ENCODE assay signal across 8 mouse cellular contexts in genomic region chr17:27621161-27621560, GRCm38 (mm10). TPM values are rescaled to one million over a fixed set of nuclear protein-coding genes. Genes with fewer than 3 reads are reported as not detected.
DNase-seq lines count a peak whose midpoint lies in the region; ATAC-seq and TF ChIP-seq lines count a peak whose summit lies in the region.

No protein-coding gene starts in this region.

- 45% methylated on average over 8 of the region's 8 CpGs for WGBS in lung, embryonic 14.5 days
- 18% methylated on average over 8 of the region's 8 CpGs for WGBS in embryonic facial prominence, embryonic 15.5 days
- 46% methylated on average over 8 of the region's 8 CpGs for WGBS in intestine, embryonic 16.5 days
- WGBS in neural tube, embryonic 13.5 days = 39% methylated on average over 8 of the region's 8 CpGs

- H3K36me3 ChIP-seq in lung, embryonic 14.5 days (ENCODE audit: insufficient read depth) = 0 out of 2 replicates have a peak, but pooled peaks cover 8% of the 10 kb centered on the region
- H3K36me3 ChIP-seq in embryonic facial prominence, embryonic 15.5 days = peaks cover 14% of the 10 kb centered on the region
- no peaks in the 10 kb centered on the region; the same call in none of the 2 replicates for H3K36me3 ChIP-seq in intestine, embryonic 16.5 days (ENCODE audit: control insufficient read depth, insufficient read depth, low read length)
- peaks cover 28% of the 10 kb centered on the region for H3K36me3 ChIP-seq in neural tube, embryonic 13.5 days

- peaks cover 5% of the 10 kb centered on the region; the same call in 1 of the 2 replicates for H3K4me1 ChIP-seq in lung, embryonic 14.5 days (ENCODE audit: insufficient read depth)
- peaks cover 37% of the 10 kb centered on the region for H3K4me1 ChIP-seq in embryonic facial prominence, embryonic 15.5 days
- peaks cover 21% of the 10 kb centered on the region for H3K4me1 ChIP-seq in intestine, embryonic 16.5 days (ENCODE audit: control insufficient read depth, insufficient read depth, low read length)
- H3K4me1 ChIP-seq in neural tube, embryonic 13.5 days (replicated peaks) = peaks cover 45% of the 10 kb centered on the region

- ATAC-seq in lung, embryonic 14.5 days (ENCODE audit: insufficient read depth) = no peak
- no peak for ATAC-seq in embryonic facial prominence, embryonic 15.5 days (ENCODE audit: insufficient number of reproducible peaks, low FRiP score, low TSS enrichment, low read depth)
- no peak for ATAC-seq in intestine, embryonic 16.5 days
- no peak for ATAC-seq in neural tube, embryonic 13.5 days (ENCODE audit: low read depth)

- H3K9ac ChIP-seq in lung, embryonic 14.5 days = peak overlapping the region; percentile 94
- H3K9ac ChIP-seq in embryonic facial prominence, embryonic 15.5 days = peak overlapping the region; percentile 92; the same call in 1 of the 2 replicates
- peak overlapping the region; percentile 99 for H3K9ac ChIP-seq in intestine, embryonic 16.5 days (ENCODE audit: low read depth, low read length)
- peak overlapping the region; percentile 99 for H3K9ac ChIP-seq in neural tube, embryonic 13.5 days

- H3K27me3 ChIP-seq in lung, embryonic 14.5 days (ENCODE audit: insufficient read depth, low read length) = no peaks in the 10 kb centered on the region
- H3K27me3 ChIP-seq in embryonic facial prominence, embryonic 15.5 days = no peaks in the 10 kb centered on the region
- H3K27me3 ChIP-seq in intestine, embryonic 16.5 days (replicated peaks; ENCODE audit: control insufficient read depth, insufficient read depth, low read length) = no peaks in the 10 kb centered on the region
- H3K27me3 ChIP-seq in neural tube, embryonic 13.5 days = no peaks in the 10 kb centered on the region

- no peak for DNase-seq in lung, embryonic 14.5 days
- no peak for DNase-seq in lung, postnatal 36 days
- DNase-seq in spleen, adult 18-20 months = no peak
- DNase-seq in left cerebral cortex, postnatal 14 days (ENCODE audit: low spot score in 2 of 2) = no peak
- DNase-seq in ovary, postnatal 10 days (ENCODE audit: low spot score) = no peak

- H3K9me3 ChIP-seq in lung, embryonic 14.5 days (ENCODE audit: low read depth, low read length) = no peaks in the 10 kb centered on the region; the same call in 1 of the 2 replicates
- H3K9me3 ChIP-seq in embryonic facial prominence, embryonic 15.5 days (replicated peaks) = no peaks in the 10 kb centered on the region
- 0 out of 2 replicates have a peak, but pooled peaks cover 2% of the 10 kb centered on the region for H3K9me3 ChIP-seq in intestine, embryonic 16.5 days (ENCODE audit: control insufficient read depth, low read length)
- no peaks in the 10 kb centered on the region for H3K9me3 ChIP-seq in neural tube, embryonic 13.5 days

- H3K27ac ChIP-seq in lung, embryonic 14.5 days (ENCODE audit: low read depth) = no peak overlapping the region; the same call in 1 of the 2 replicates
- peak overlapping the region; percentile 53 for H3K27ac ChIP-seq in embryonic facial prominence, embryonic 15.5 days (replicated peaks)
- no peak overlapping the region for H3K27ac ChIP-seq in intestine, embryonic 16.5 days (ENCODE audit: low read length)
- peak overlapping the region; percentile 52 for H3K27ac ChIP-seq in neural tube, embryonic 13.5 days (replicated peaks)

- intact Hi-C loops in left cerebral cortex, postnatal 14 days (cut with DNase I) = loop anchor here (5.0 kb wide), 1 partner anchor 34 kb away; no protein-coding TSS in a partner anchor

- no peak for TF ChIP-seq CTCF in lung, embryonic 14.5 days (IDR thresholded peaks at IDR 0.05; ENCODE audit: low read depth)

- peak overlapping the region; percentile 89 for H3K4me2 ChIP-seq in lung, embryonic 14.5 days
- peak overlapping the region; percentile 72 for H3K4me2 ChIP-seq in embryonic facial prominence, embryonic 15.5 days (replicated peaks)
- H3K4me2 ChIP-seq in intestine, embryonic 16.5 days (ENCODE audit: low read depth, low read length) = peak overlapping the region; percentile 73
- H3K4me2 ChIP-seq in neural tube, embryonic 13.5 days = peak overlapping the region; percentile 86

- peak overlapping the region; percentile 95 for H3K4me3 ChIP-seq in lung, embryonic 14.5 days (ENCODE audit: low read depth, low read length)
- peak overlapping the region; percentile 89 for H3K4me3 ChIP-seq in embryonic facial prominence, embryonic 15.5 days (replicated peaks)
- peak overlapping the region; percentile 95 for H3K4me3 ChIP-seq in intestine, embryonic 16.5 days (ENCODE audit: low read length)
- peak overlapping the region; percentile 89 for H3K4me3 ChIP-seq in neural tube, embryonic 13.5 days

RNA-seq across cellular contexts. Expression of gene Nudt3, which starts 2.1 kb away (rescaled TPM):
- polyA plus RNA-seq in lung, embryonic 14.5 days (2014; fragmentation: Nextera tagmentation; extraction: Ambion mirVana) = 30.5 and 34.4 TPM in 2 replicates
- 98.7 and 99.3 TPM in 2 replicates for polyA plus RNA-seq in embryonic facial prominence, embryonic 15.5 days (2015; fragmentation: Nextera tagmentation; extraction: Ambion mirVana)
- 56.6 and 57.4 TPM in 2 replicates for polyA plus RNA-seq in intestine, embryonic 16.5 days (2015; fragmentation: Nextera tagmentation; extraction: Ambion mirVana)
- 238 and 300 TPM in 2 replicates for polyA plus RNA-seq in neural tube, embryonic 13.5 days (2015; fragmentation: Nextera tagmentation; extraction: Ambion mirVana)
- 100 to 1,000 TPM; 514 to 519 TPM for total RNA-seq in left cerebral cortex, postnatal 14 days (2021)

RNA-seq across cellular contexts. Expression of gene RPS10-NUDT3, which starts 13.9 kb away (rescaled TPM):
- polyA plus RNA-seq in lung, embryonic 14.5 days (2014; fragmentation: Nextera tagmentation; extraction: Ambion mirVana) = not detected in 2 replicates
- not detected in 2 replicates for polyA plus RNA-seq in embryonic facial prominence, embryonic 15.5 days (2015; fragmentation: Nextera tagmentation; extraction: Ambion mirVana)
- not detected in 2 replicates for polyA plus RNA-seq in intestine, embryonic 16.5 days (2015; fragmentation: Nextera tagmentation; extraction: Ambion mirVana)
- not detected in 2 replicates for polyA plus RNA-seq in neural tube, embryonic 13.5 days (2015; fragmentation: Nextera tagmentation; extraction: Ambion mirVana)
- total RNA-seq in left cerebral cortex, postnatal 14 days (2021) = not detected

RNA-seq across cellular contexts. Expression of gene Rps10, which starts 15.3 kb away (rescaled TPM):
- 1,167 and 1,191 TPM in 2 replicates for polyA plus RNA-seq in lung, embryonic 14.5 days (2014; fragmentation: Nextera tagmentation; extraction: Ambion mirVana)
- 989 and 990 TPM in 2 replicates for polyA plus RNA-seq in embryonic facial prominence, embryonic 15.5 days (2015; fragmentation: Nextera tagmentation; extraction: Ambion mirVana)
- 853 and 934 TPM in 2 replicates for polyA plus RNA-seq in intestine, embryonic 16.5 days (2015; fragmentation: Nextera tagmentation; extraction: Ambion mirVana)
- polyA plus RNA-seq in neural tube, embryonic 13.5 days (2015; fragmentation: Nextera tagmentation; extraction: Ambion mirVana) = 578 and 594 TPM in 2 replicates
- 100 to 1,000 TPM; 387 to 414 TPM for total RNA-seq in left cerebral cortex, postnatal 14 days (2021)

RNA-seq across cellular contexts. Expression of gene Pacsin1, which starts 34.1 kb away (rescaled TPM):
- 0.39 and 0.60 TPM in 2 replicates for polyA plus RNA-seq in lung, embryonic 14.5 days (2014; fragmentation: Nextera tagmentation; extraction: Ambion mirVana)
- 5.2 and 5.3 TPM in 2 replicates for polyA plus RNA-seq in embryonic facial prominence, embryonic 15.5 days (2015; fragmentation: Nextera tagmentation; extraction: Ambion mirVana)
- polyA plus RNA-seq in intestine, embryonic 16.5 days (2015; fragmentation: Nextera tagmentation; extraction: Ambion mirVana) = 2.1 and 2.7 TPM in 2 replicates
- 29.6 and 32.1 TPM in 2 replicates for polyA plus RNA-seq in neural tube, embryonic 13.5 days (2015; fragmentation: Nextera tagmentation; extraction: Ambion mirVana)
- 100 to 1,000 TPM; 349 to 352 TPM for total RNA-seq in left cerebral cortex, postnatal 14 days (2021)

RNA-seq across cellular contexts. Expression of gene AI413582, which starts 55.6 kb away (rescaled TPM):
- polyA plus RNA-seq in lung, embryonic 14.5 days (2014; fragmentation: Nextera tagmentation; extraction: Ambion mirVana) = 17.6 and 21.8 TPM in 2 replicates
- 32.5 and 35.3 TPM in 2 replicates for polyA plus RNA-seq in embryonic facial prominence, embryonic 15.5 days (2015; fragmentation: Nextera tagmentation; extraction: Ambion mirVana)
- polyA plus RNA-seq in intestine, embryonic 16.5 days (2015; fragmentation: Nextera tagmentation; extraction: Ambion mirVana) = 39.7 and 46.7 TPM in 2 replicates
- polyA plus RNA-seq in neural tube, embryonic 13.5 days (2015; fragmentation: Nextera tagmentation; extraction: Ambion mirVana) = 41.3 and 46.0 TPM in 2 replicates
- 10 to 100 TPM; 92.2 to 97.5 TPM for total RNA-seq in left cerebral cortex, postnatal 14 days (2021)

Comparison
In these comparisons a context has a peak if more than half of its experiments do, and no peak if none do; other contexts are left out.
1. H3K27ac ChIP-seq: peak in embryonic facial prominence, embryonic 15.5 days (single experiment) and neural tube, embryonic 13.5 days (single experiment); none in lung, embryonic 14.5 days (single experiment) and intestine, embryonic 16.5 days (single experiment).
2. Peak in every context shown above with its lines, with median percentiles within 50 percentile points of each other: H3K4me2 ChIP-seq, H3K4me3 ChIP-seq and H3K9ac ChIP-seq.